Mouse (Mus musculus) hindbrain, embryonic 15.5 days (tissue): ENCODE measurements at regions not wholly inside any gene's neighbourhood (a gene's known extent, or its start where the extent isn't known, plus 50 kb on each side); places are given as distances from the start of the nearest gene placed in this dataset.
"Not testable (repeated sequence)": the region's sequence is repeated elsewhere in the genome, so short reads cannot be mapped to it uniquely, and the experiment has no call there.

Experiments used
- ATAC-seq: fragments of 200-750 bp; cut with Nextera tagmentation; 2 replicates; pipeline ENCODE4 v1.8.0; 2017; ENCODE audit warnings: low read depth, moderate number of reproducible peaks, moderate TSS enrichment; ENCODE audit not compliant: low FRiP score
- H3K27ac ChIP-seq: fragments of 300-500 bp; sonication (generic); replicated peaks from 2 replicates; pipeline ENCODE4 v1.5.1; 2015; ENCODE audit warnings: mild to moderate bottlenecking, inconsistent platforms
- H3K27me3 ChIP-seq: fragments of 300-500 bp; sonication (generic); 2 replicates; pipeline ENCODE4 v1.6.1; 2015; ENCODE audit warnings: control low read depth, inconsistent platforms
- H3K36me3 ChIP-seq: fragments of 300-500 bp; sonication (generic); 2 replicates; pipeline ENCODE4 v1.6.1; 2015; ENCODE audit warnings: control low read depth, inconsistent platforms
- H3K4me1 ChIP-seq: fragments of 300-500 bp; sonication (generic); replicated peaks from 2 replicates; pipeline ENCODE4 v1.6.1; 2015; ENCODE audit warnings: control low read depth, inconsistent platforms
- H3K4me2 ChIP-seq: fragments of 300-500 bp; sonication (generic); 2 replicates; pipeline ENCODE4 v1.6.1; 2015; ENCODE audit warnings: moderate library complexity, mild to moderate bottlenecking, inconsistent platforms
- H3K4me3 ChIP-seq: fragments of 300-500 bp; sonication (generic); 2 replicates; pipeline ENCODE4 v1.5.1; 2015; ENCODE audit warnings: mild to moderate bottlenecking, inconsistent platforms
- H3K9ac ChIP-seq: fragments of 300-500 bp; sonication (generic); 2 replicates; pipeline ENCODE4 v1.6.1; 2015; ENCODE audit warnings: inconsistent platforms
- H3K9me3 ChIP-seq: fragments of 300-500 bp; sonication (generic); 2 replicates; pipeline ENCODE4 v1.6.1; 2016; ENCODE audit warnings: control low read depth, inconsistent platforms
- WGBS: fragments of 180-500 bp; shearing (Covaris S2); methylation state at CpG from one replicate; pipeline ENCODE4 v1.1.7; 2015; 5-methylcytosine and 5-hydroxymethylcytosine counted together

DNA sequence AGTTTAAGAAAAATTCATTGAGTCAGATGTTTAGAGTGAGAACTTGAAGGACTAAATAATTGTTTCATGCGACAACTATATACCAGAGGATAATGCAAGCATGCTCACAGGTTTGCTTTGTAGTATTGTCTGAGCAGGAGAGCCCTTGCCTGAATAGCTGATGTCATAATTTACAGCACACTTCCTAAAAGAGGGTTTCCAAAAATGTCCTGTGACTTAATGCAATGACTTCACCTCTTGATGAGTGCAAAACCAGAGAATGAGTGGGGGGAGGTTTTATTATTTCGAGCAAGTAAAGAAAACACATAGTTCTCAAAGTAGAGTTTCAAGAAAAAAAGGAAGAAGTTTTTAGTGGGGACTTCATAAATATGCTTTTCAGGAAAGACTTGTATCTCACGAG lies 65.4 kb upstream of the Immp2l start:
- H3K4me1 ChIP-seq, result no peaks in the 10 kb centered on the region
- no peak overlapping the region for H3K9ac ChIP-seq
- H3K9me3 ChIP-seq, result no peaks in the 10 kb centered on the region
- no peaks in the 10 kb centered on the region for H3K36me3 ChIP-seq
- H3K27me3 ChIP-seq, result no peaks in the 10 kb centered on the region
- WGBS, result 89% methylated on average over 3 of the region's 3 CpGs
- no peak overlapping the region for H3K4me2 ChIP-seq
- no peak for ATAC-seq
- H3K27ac ChIP-seq, result no peak overlapping the region
- H3K4me3 ChIP-seq, result no peak overlapping the region

DNA sequence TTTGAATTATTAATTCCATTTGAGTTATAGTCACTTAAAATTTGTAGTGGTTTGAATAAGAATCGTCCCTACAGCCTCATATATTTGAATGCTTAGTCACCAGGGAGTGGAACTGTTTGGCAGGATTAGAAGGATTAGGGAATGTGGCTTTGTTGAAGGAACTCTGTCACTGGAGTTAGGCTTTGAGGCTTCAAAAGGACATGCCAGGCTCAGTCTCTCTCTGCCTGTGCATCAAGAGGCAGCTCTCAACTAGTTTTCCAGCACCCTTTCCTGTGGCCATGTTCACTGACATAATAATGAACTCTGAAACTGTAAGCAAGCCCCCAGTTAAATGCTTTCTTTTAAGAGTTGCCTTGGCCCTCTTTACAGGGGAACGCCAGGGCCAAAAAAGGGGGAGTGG lies 58.9 kb upstream of the Immp2l start:
- Histone ChIP-seq H3K9ac (no peak overlapping the region), H3K4me2 (no peak overlapping the region), H3K4me1 (no peaks in the 10 kb centered on the region), H3K4me3 (no peak overlapping the region), H3K9me3 (no peaks in the 10 kb centered on the region), H3K27me3 (no peaks in the 10 kb centered on the region), H3K27ac (no peak overlapping the region), H3K36me3 (no peaks in the 10 kb centered on the region)
- ATAC-seq, result no peak
- 80% methylated on average over 2 of the region's 2 CpGs for WGBS

DNA sequence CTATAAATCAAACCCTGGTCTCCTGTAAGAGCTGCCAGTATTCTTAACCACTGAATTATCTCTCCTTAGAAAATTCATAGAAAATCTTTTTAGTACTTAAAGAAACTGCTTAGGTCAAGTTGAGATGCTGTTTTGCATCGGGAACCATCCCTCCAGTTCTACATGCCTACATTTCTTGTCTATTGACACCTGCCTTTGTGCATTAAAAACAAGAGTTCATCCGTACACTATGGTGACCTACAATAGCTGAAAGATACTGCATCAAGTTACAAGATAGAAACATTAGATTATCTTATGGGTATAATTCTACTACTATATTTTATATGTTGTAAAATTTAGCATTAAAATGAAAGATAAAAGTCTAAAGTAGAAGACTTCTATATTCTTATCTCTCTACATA lies 57.6 kb upstream of the Immp2l start:
- Histone ChIP-seq H3K4me2 (no peak overlapping the region), H3K9ac (no peak overlapping the region), H3K36me3 (no peaks in the 10 kb centered on the region), H3K4me1 (no peaks in the 10 kb centered on the region), H3K4me3 (no peak overlapping the region), H3K9me3 (no peaks in the 10 kb centered on the region), H3K27ac (no peak overlapping the region), H3K27me3 (no peaks in the 10 kb centered on the region)
- no peak for ATAC-seq
- 90% methylated on average over 2 of the region's 2 CpGs for WGBS

GRCm38 (mm10) chr12:40966723-40967122 lies 57.2 kb upstream of the Immp2l start:
- H3K27me3 ChIP-seq, H3K4me3 ChIP-seq: not testable (repeated sequence)
- WGBS, result 96% methylated on average over 6 of the region's 6 CpGs

DNA sequence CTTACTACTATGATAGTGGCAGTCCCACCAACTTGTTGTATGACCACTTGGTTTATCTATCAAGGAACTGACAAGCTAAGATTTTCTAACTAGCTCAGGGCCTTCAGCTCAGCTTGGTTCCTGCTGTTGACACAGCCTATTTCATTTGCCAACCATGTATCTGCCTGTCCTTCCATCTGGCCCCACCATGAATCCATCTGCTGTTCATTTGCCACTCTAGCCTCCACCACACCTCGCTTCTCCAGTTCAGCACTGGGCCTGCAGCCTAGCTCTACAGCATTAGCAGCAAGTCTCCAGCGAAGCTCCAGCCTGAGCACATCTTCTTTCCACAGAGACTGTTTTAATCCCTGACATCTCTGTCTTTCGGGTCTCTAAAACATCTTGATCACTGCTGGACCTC lies 51.0 kb upstream of the Immp2l start:
- Histone ChIP-seq H3K4me3 (no peak overlapping the region), H3K27ac (no peak overlapping the region), H3K9me3 (no peaks in the 10 kb centered on the region), H3K4me1 (no peaks in the 10 kb centered on the region), H3K9ac (no peak overlapping the region), H3K4me2 (no peak overlapping the region), H3K36me3 (no peaks in the 10 kb centered on the region), H3K27me3 (no peaks in the 10 kb centered on the region)
- WGBS, result 85% methylated on average over 3 of the region's 3 CpGs
- ATAC-seq, result no peak

More at GRCm38 (mm10) chr12:40966723-40967122, 57.2 kb upstream of the Immp2l start:
- H3K27ac ChIP-seq, H3K9me3 ChIP-seq, H3K9ac ChIP-seq, H3K36me3 ChIP-seq, ATAC-seq, H3K4me1 ChIP-seq, H3K4me2 ChIP-seq: not testable (repeated sequence)
